Mouse (Mus musculus) E14TG2a.4 (cell line): ENCODE measurements at regions not wholly inside any gene's neighbourhood (a gene's known extent, or its start where the extent isn't known, plus 50 kb on each side); places are given as distances from the start of the nearest gene placed in this dataset.

ENCODE experiments used
- CTCF ChIP-seq: conservative IDR thresholded peaks from 2 replicates; pipeline ENCODE4 v1.5.1; 2014; ENCODE audit warnings: low read length
- NANOG ChIP-seq: IDR thresholded peaks from 2 replicates; pipeline ENCODE4 v1.6.1; 2014; ENCODE audit warnings: borderline replicate concordance, low read length, mixed read lengths

- TF ChIP-seq CTCF (no peak), NANOG (no peak)
Observed at GRCm38 (mm10) chr14:79927161-79927560, 56.7 kb upstream of the Olfm4 start.
